ENCODE assay signal across 8 mouse cellular contexts in genomic region chr4:120650208-120650592, GRCm38 (mm10). TPM values are rescaled to one million over a fixed set of nuclear protein-coding genes. Genes with fewer than 3 reads are reported as not detected.
DNase-seq lines count a peak whose midpoint lies in the region; ATAC-seq and TF ChIP-seq lines count a peak whose summit lies in the region.

No protein-coding gene starts in this region.

- H3K4me2 ChIP-seq in kidney, postnatal 0 days (ENCODE audit: low read length), result peak overlapping the region; percentile 72
- peak overlapping the region; percentile 74 for H3K4me2 ChIP-seq in embryonic facial prominence, embryonic 14.5 days (ENCODE audit: low read depth, low read length)
- H3K4me2 ChIP-seq in hindbrain, postnatal 0 days (ENCODE audit: low read depth, low read length), result peak overlapping the region; percentile 90
- peak overlapping the region; percentile 88 for H3K4me2 ChIP-seq in midbrain, postnatal 0 days (ENCODE audit: low read depth, low read length, poor library complexity, severe bottlenecking)

- no peaks in the 10 kb centered on the region for H3K36me3 ChIP-seq in kidney, postnatal 0 days (ENCODE audit: insufficient read depth, low read length)
- no peaks in the 10 kb centered on the region for H3K36me3 ChIP-seq in embryonic facial prominence, embryonic 14.5 days (ENCODE audit: control insufficient read depth, insufficient read depth, low read length)
- H3K36me3 ChIP-seq in hindbrain, postnatal 0 days (ENCODE audit: insufficient read depth, low read length), result no peaks in the 10 kb centered on the region
- no peaks in the 10 kb centered on the region for H3K36me3 ChIP-seq in midbrain, postnatal 0 days (ENCODE audit: insufficient read depth, low read length)

- H3K27ac ChIP-seq in kidney, postnatal 0 days, result no peak overlapping the region
- H3K27ac ChIP-seq in embryonic facial prominence, embryonic 14.5 days (replicated peaks; ENCODE audit: low read depth, low read length), result no peak overlapping the region
- no peak overlapping the region for H3K27ac ChIP-seq in hindbrain, postnatal 0 days
- no peak overlapping the region for H3K27ac ChIP-seq in midbrain, postnatal 0 days (ENCODE audit: low read depth, low read length)

- 0 out of 2 replicates have a peak, but pooled peaks cover 5% of the 10 kb centered on the region for H3K27me3 ChIP-seq in kidney, postnatal 0 days (ENCODE audit: insufficient read depth, low read length)
- H3K27me3 ChIP-seq in embryonic facial prominence, embryonic 14.5 days (replicated peaks; ENCODE audit: control insufficient read depth, insufficient read depth, low read length), result peaks cover 42% of the 10 kb centered on the region
- H3K27me3 ChIP-seq in hindbrain, postnatal 0 days (ENCODE audit: insufficient read depth, low read length), result no peaks in the 10 kb centered on the region
- H3K27me3 ChIP-seq in midbrain, postnatal 0 days (ENCODE audit: insufficient read depth, low read length), result no peaks in the 10 kb centered on the region

- H3K9me3 ChIP-seq in kidney, postnatal 0 days (replicated peaks; ENCODE audit: low read length), result no peaks in the 10 kb centered on the region
- H3K9me3 ChIP-seq in embryonic facial prominence, embryonic 14.5 days (ENCODE audit: control insufficient read depth, low read length), result no peaks in the 10 kb centered on the region
- no peaks in the 10 kb centered on the region for H3K9me3 ChIP-seq in hindbrain, postnatal 0 days (ENCODE audit: low read length)
- H3K9me3 ChIP-seq in midbrain, postnatal 0 days (ENCODE audit: low read length), result no peaks in the 10 kb centered on the region

- DNase-seq in kidney, postnatal 0 days (ENCODE audit: low spot score), result no peak
- no peak for DNase-seq in kidney, postnatal 4 days
- no peak for DNase-seq in embryonic facial prominence, embryonic 14.5 days (ENCODE audit: low spot score)
- DNase-seq in hindbrain, postnatal 0 days (ENCODE audit: low spot score), result peak; percentile 5
- DNase-seq in midbrain, postnatal 0 days (ENCODE audit: low spot score), result no peak
- DNase-seq in layer of hippocampus, postnatal 25 days (ENCODE audit: extremely low spot score in 1 of 2, low spot score in 1 of 2), result no peak
- no peak for DNase-seq in lung, postnatal 25 days (ENCODE audit: low spot score)
- no peak for DNase-seq in adrenal gland, adult 8-10 months

- H3K4me3 ChIP-seq in kidney, postnatal 0 days (replicated peaks; ENCODE audit: low read depth, low read length), result peak overlapping the region; percentile 35
- H3K4me3 ChIP-seq in embryonic facial prominence, embryonic 14.5 days (ENCODE audit: low read depth, low read length), result peak overlapping the region; percentile 42
- H3K4me3 ChIP-seq in hindbrain, postnatal 0 days (ENCODE audit: low read length), result peak overlapping the region; percentile 51
- H3K4me3 ChIP-seq in midbrain, postnatal 0 days (ENCODE audit: low read depth, low read length), result peak overlapping the region; percentile 43

- no peak for TF ChIP-seq CTCF in kidney, postnatal 0 days (IDR thresholded peaks at IDR 0.05; ENCODE audit: low read depth)
- no peak for TF ChIP-seq CTCF in hindbrain, postnatal 0 days (IDR thresholded peaks at IDR 0.05; ENCODE audit: low read depth)
- TF ChIP-seq CTCF in midbrain, postnatal 0 days (IDR thresholded peaks at IDR 0.05), result no peak

- no peaks in the 10 kb centered on the region; the same call in 1 of the 2 replicates for H3K4me1 ChIP-seq in kidney, postnatal 0 days (replicated peaks; ENCODE audit: insufficient read depth, low read length)
- H3K4me1 ChIP-seq in embryonic facial prominence, embryonic 14.5 days (ENCODE audit: control insufficient read depth, insufficient read depth, low read length), result no peaks in the 10 kb centered on the region
- peaks cover 10% of the 10 kb centered on the region for H3K4me1 ChIP-seq in hindbrain, postnatal 0 days (ENCODE audit: insufficient read depth, low read length)
- no peaks in the 10 kb centered on the region; the same call in 1 of the 2 replicates for H3K4me1 ChIP-seq in midbrain, postnatal 0 days (ENCODE audit: insufficient read depth, low read length)

- ATAC-seq in kidney, postnatal 0 days (replicated peaks; ENCODE audit: low FRiP score, low read depth), result no peak
- no peak for ATAC-seq in embryonic facial prominence, embryonic 14.5 days (ENCODE audit: low read depth)
- ATAC-seq in hindbrain, postnatal 0 days, result peak; percentile 35; the same call in 1 of the 2 replicates
- no peak for ATAC-seq in midbrain, postnatal 0 days (ENCODE audit: low FRiP score)

- H3K9ac ChIP-seq in kidney, postnatal 0 days (ENCODE audit: low read depth, low read length), result no peak overlapping the region
- H3K9ac ChIP-seq in embryonic facial prominence, embryonic 14.5 days (ENCODE audit: low read depth, low read length), result no peak overlapping the region
- peak overlapping the region; percentile 64 for H3K9ac ChIP-seq in hindbrain, postnatal 0 days (replicated peaks; ENCODE audit: low read length)
- peak overlapping the region; percentile 75; the same call in 1 of the 2 replicates for H3K9ac ChIP-seq in midbrain, postnatal 0 days (replicated peaks; ENCODE audit: low read length, poor library complexity, severe bottlenecking)

- WGBS in kidney, postnatal 0 days, result 30% methylated on average over 7 of the region's 7 CpGs
- WGBS in embryonic facial prominence, embryonic 14.5 days, result 23% methylated on average over 7 of the region's 7 CpGs
- 23% methylated on average over 7 of the region's 7 CpGs for WGBS in hindbrain, postnatal 0 days
- WGBS in midbrain, postnatal 0 days, result 23% methylated on average over 7 of the region's 7 CpGs

RNA-seq across cellular contexts. Expression of gene Cited4, which starts 16.2 kb away (rescaled TPM):
- 17.5 and 17.9 TPM in 2 replicates for polyA plus RNA-seq in kidney, postnatal 0 days (2015; fragmentation: Nextera tagmentation; extraction: Ambion mirVana)
- 3.4 and 4.7 TPM in 2 replicates for polyA plus RNA-seq in embryonic facial prominence, embryonic 14.5 days (2014; fragmentation: Nextera tagmentation; extraction: Ambion mirVana)
- total RNA-seq in hindbrain, postnatal 0 days (2014; rRNA removed), result 11.1 and 11.7 TPM in 2 replicates
- polyA plus RNA-seq in hindbrain, postnatal 0 days (2015; fragmentation: Nextera tagmentation; extraction: Ambion mirVana), result 5.3 and 5.4 TPM in 2 replicates
- 5.2 and 9.7 TPM in 2 replicates for total RNA-seq in midbrain, postnatal 0 days (2014; rRNA removed)
- polyA plus RNA-seq in midbrain, postnatal 0 days (2015; fragmentation: Nextera tagmentation; extraction: Ambion mirVana), result 6.6 and 7.5 TPM in 2 replicates
- total RNA-seq in layer of hippocampus, postnatal 25 days (2021), result 1 to 10 TPM; 1.8 to 2.8 TPM
- 10 to 100 TPM in 2 of 4 experiments, 1 to 10 TPM in 2; 9.6 to 19.4 (median 12.6) TPM for total RNA-seq in adrenal gland, adult 8-10 months (2022)

Comparison
In these comparisons a context has a peak if more than half of its experiments do, and no peak if none do; other contexts are left out.
1. H3K9ac ChIP-seq: peak in hindbrain, postnatal 0 days (single experiment) and midbrain, postnatal 0 days (single experiment); none in kidney, postnatal 0 days (single experiment) and embryonic facial prominence, embryonic 14.5 days (single experiment).
2. Peak in every context shown above with its lines, with median percentiles within 50 percentile points of each other: H3K4me2 ChIP-seq and H3K4me3 ChIP-seq.